Mouse (Mus musculus) lung, adult 2 months (tissue): Measurements from ENCODE around the gene Disp3.

ENCODE experiments used
- CTCF ChIP-seq: fragments of 200-500 bp; IDR thresholded peaks from 2 replicates; pipeline ENCODE4 v1.5.1; 2011; ENCODE audit warnings: mild to moderate bottlenecking, low read length, control low read depth; ENCODE audit not compliant: insufficient read depth
- POLR2A ChIP-seq: fragments of 200-500 bp; IDR thresholded peaks from 2 replicates; pipeline ENCODE4 v1.6.1; 2011; ENCODE audit warnings: low read depth, mild to moderate bottlenecking, control low read depth, low read length, borderline replicate concordance; ENCODE audit errors: extremely low read depth

- no peak for TF ChIP-seq POLR2A
- no peak for TF ChIP-seq CTCF
These were observed 24.7 kb upstream of the Disp3 start for GRCm38 (mm10) chr4:148312296-148313116.
